Comparison of ENCODE assay signal across 8 mouse cellular contexts in genomic region chr4:43038567-43039495, GRCm38 (mm10). TPM values are rescaled to one million over a fixed set of nuclear protein-coding genes. Genes with fewer than 3 reads are reported as not detected.
DNase-seq lines count a peak whose midpoint lies in the region; ATAC-seq and TF ChIP-seq lines count a peak whose summit lies in the region.

No protein-coding gene starts in this region.

- WGBS in forebrain, postnatal 0 days = 56% methylated on average over 15 of the region's 15 CpGs
- WGBS in intestine, embryonic 16.5 days = 49% methylated on average over 15 of the region's 15 CpGs
- 43% methylated on average over 15 of the region's 15 CpGs for WGBS in liver, adult 2 months
- 53% methylated on average over 15 of the region's 15 CpGs for WGBS in neural tube, embryonic 14.5 days

- H3K4me1 ChIP-seq in forebrain, postnatal 0 days (ENCODE audit: insufficient read depth) = peaks cover 9% of the 10 kb centered on the region
- H3K4me1 ChIP-seq in intestine, embryonic 16.5 days (ENCODE audit: control insufficient read depth, insufficient read depth, low read length) = peaks cover 21% of the 10 kb centered on the region
- H3K4me1 ChIP-seq in liver, adult 2 months (ENCODE audit: control insufficient read depth, insufficient read depth, low read length) = peaks cover 10% of the 10 kb centered on the region
- peaks cover 18% of the 10 kb centered on the region for H3K4me1 ChIP-seq in neural tube, embryonic 14.5 days (ENCODE audit: control insufficient read depth, insufficient read depth, low read length)

- peak overlapping the region; percentile 85 for H3K4me2 ChIP-seq in forebrain, postnatal 0 days (ENCODE audit: low read depth)
- peak overlapping the region; percentile 84 for H3K4me2 ChIP-seq in intestine, embryonic 16.5 days (ENCODE audit: low read depth, low read length)
- peak overlapping the region; percentile 74 for H3K4me2 ChIP-seq in neural tube, embryonic 14.5 days (ENCODE audit: low read depth, low read length)

- 0 out of 2 replicates have a peak, but pooled peaks have one; percentile 5 for ATAC-seq in forebrain, postnatal 0 days
- no peak for ATAC-seq in intestine, embryonic 16.5 days
- no peak for ATAC-seq in neural tube, embryonic 14.5 days (ENCODE audit: low read depth)

- peaks cover 30% of the 10 kb centered on the region for H3K36me3 ChIP-seq in forebrain, postnatal 0 days (ENCODE audit: insufficient read depth)
- H3K36me3 ChIP-seq in intestine, embryonic 16.5 days (ENCODE audit: control insufficient read depth, insufficient read depth, low read length) = 0 out of 2 replicates have a peak, but pooled peaks cover 3% of the 10 kb centered on the region
- no peaks in the 10 kb centered on the region for H3K36me3 ChIP-seq in liver, adult 2 months (ENCODE audit: control insufficient read depth, insufficient read depth, low read length)
- peaks cover 14% of the 10 kb centered on the region for H3K36me3 ChIP-seq in neural tube, embryonic 14.5 days (ENCODE audit: control insufficient read depth, insufficient read depth, low read length)

- H3K4me3 ChIP-seq in forebrain, postnatal 0 days (ENCODE audit: low read depth, low read length) = peak overlapping the region; percentile 74
- peak overlapping the region; percentile 71 for H3K4me3 ChIP-seq in intestine, embryonic 16.5 days (ENCODE audit: low read length)
- peak overlapping the region; percentile 86 for H3K4me3 ChIP-seq in liver, adult 2 months (ENCODE audit: insufficient read depth, low read depth, low read length)
- peak overlapping the region; percentile 72 for H3K4me3 ChIP-seq in neural tube, embryonic 14.5 days (ENCODE audit: low read depth, low read length)

- no peaks in the 10 kb centered on the region for H3K79me2 ChIP-seq in liver, adult 2 months (ENCODE audit: control insufficient read depth, insufficient read depth, low read length)

- H3K27me3 ChIP-seq in forebrain, postnatal 0 days (ENCODE audit: insufficient read depth, low read length) = no peaks in the 10 kb centered on the region
- no peaks in the 10 kb centered on the region for H3K27me3 ChIP-seq in intestine, embryonic 16.5 days (replicated peaks; ENCODE audit: control insufficient read depth, insufficient read depth, low read length)
- H3K27me3 ChIP-seq in liver, adult 2 months (ENCODE audit: control insufficient read depth, insufficient read depth, low read length) = no peaks in the 10 kb centered on the region
- no peaks in the 10 kb centered on the region for H3K27me3 ChIP-seq in neural tube, embryonic 14.5 days (ENCODE audit: control insufficient read depth, insufficient read depth, low read length)

- peak; percentile 52 for DNase-seq in kidney, adult 11 months
- DNase-seq in kidney, adult 9 months = no peak
- peak; percentile 84 for DNase-seq in adrenal gland, postnatal 10 days
- peak; percentile 58 for DNase-seq in forebrain, postnatal 0 days
- peak; percentile 66 for DNase-seq in liver, adult 2 months (ENCODE audit: extremely low read depth, low read depth, low spot score)
- no peak for DNase-seq in embryo, embryonic 9.5 days (ENCODE audit: extremely low spot score)

- peak overlapping the region; percentile 69; the same call in 1 of the 2 replicates for H3K27ac ChIP-seq in forebrain, postnatal 0 days (ENCODE audit: low read depth, low read length)
- no peak overlapping the region for H3K27ac ChIP-seq in intestine, embryonic 16.5 days (ENCODE audit: low read length)
- peak overlapping the region; percentile 1; the same call in 1 of the 2 replicates for H3K27ac ChIP-seq in liver, adult 2 months (replicated peaks; ENCODE audit: insufficient read depth, low read depth, low read length)
- H3K27ac ChIP-seq in neural tube, embryonic 14.5 days (ENCODE audit: low read depth, low read length) = no peak overlapping the region

- H3K9me3 ChIP-seq in forebrain, postnatal 0 days (ENCODE audit: low read length) = no peaks in the 10 kb centered on the region
- no peaks in the 10 kb centered on the region for H3K9me3 ChIP-seq in intestine, embryonic 16.5 days (ENCODE audit: control insufficient read depth, low read length)
- H3K9me3 ChIP-seq in neural tube, embryonic 14.5 days (ENCODE audit: control insufficient read depth, low read length) = no peaks in the 10 kb centered on the region

- H3K9ac ChIP-seq in forebrain, postnatal 0 days = peak overlapping the region; percentile 70
- peak overlapping the region; percentile 75; the same call in 1 of the 2 replicates for H3K9ac ChIP-seq in intestine, embryonic 16.5 days (ENCODE audit: low read depth, low read length)
- peak overlapping the region; percentile 83 for H3K9ac ChIP-seq in liver, adult 2 months (ENCODE audit: low read depth, low read length)
- peak overlapping the region; percentile 87; the same call in 1 of the 2 replicates for H3K9ac ChIP-seq in neural tube, embryonic 14.5 days (replicated peaks; ENCODE audit: low read depth, low read length)

- TF ChIP-seq POLR2A in liver, adult 2 months (IDR thresholded peaks at IDR 0.05; ENCODE audit: extremely low read depth, insufficient read depth, low read length) = no peak

- no peak for TF ChIP-seq CTCF in forebrain, postnatal 0 days (IDR thresholded peaks at IDR 0.05; ENCODE audit: low read depth)
- TF ChIP-seq CTCF in liver, adult 2 months (IDR thresholded peaks at IDR 0.05; ENCODE audit: low read depth, low read length) = no peak

RNA-seq across cellular contexts. Expression of gene Fam214b, which starts 7.2 kb away (rescaled TPM):
- total RNA-seq in adrenal gland, postnatal 10 days (2021) = 10 to 100 TPM; 24.1 to 28.3 TPM
- total RNA-seq in forebrain, postnatal 0 days (2014; rRNA removed) = 35.7 and 42.3 TPM in 2 replicates
- 23.4 and 30.9 TPM in 2 replicates for polyA plus RNA-seq in forebrain, postnatal 0 days (2015; fragmentation: Nextera tagmentation; extraction: Ambion mirVana)
- 6.7 and 8.6 TPM in 2 replicates for polyA plus RNA-seq in intestine, embryonic 16.5 days (2015; fragmentation: Nextera tagmentation; extraction: Ambion mirVana)
- total RNA-seq in liver, adult 2 months (2014; rRNA removed) = 4.0 and 4.2 TPM in 2 replicates
- 6.2 and 7.7 TPM in 2 replicates for polyA plus RNA-seq in liver, adult 2 months (2012; rRNA removed)
- polyA plus RNA-seq in neural tube, embryonic 14.5 days (2014; fragmentation: Nextera tagmentation; extraction: Ambion mirVana) = 22.8 and 25.2 TPM in 2 replicates

RNA-seq across cellular contexts. Expression of gene Stoml2, which starts 7.3 kb away (rescaled TPM):
- total RNA-seq in adrenal gland, postnatal 10 days (2021) = 100 to 1,000 TPM; 177 to 190 TPM
- total RNA-seq in forebrain, postnatal 0 days (2014; rRNA removed) = 94.4 and 120 TPM in 2 replicates
- 233 and 240 TPM in 2 replicates for polyA plus RNA-seq in forebrain, postnatal 0 days (2015; fragmentation: Nextera tagmentation; extraction: Ambion mirVana)
- 306 and 324 TPM in 2 replicates for polyA plus RNA-seq in intestine, embryonic 16.5 days (2015; fragmentation: Nextera tagmentation; extraction: Ambion mirVana)
- 92.2 and 108 TPM in 2 replicates for total RNA-seq in liver, adult 2 months (2014; rRNA removed)
- 88.7 and 106 TPM in 2 replicates for polyA plus RNA-seq in liver, adult 2 months (2012; rRNA removed)
- polyA plus RNA-seq in neural tube, embryonic 14.5 days (2014; fragmentation: Nextera tagmentation; extraction: Ambion mirVana) = 223 and 227 TPM in 2 replicates

RNA-seq across cellular contexts. Expression of gene Pigo, which starts 13.2 kb away (rescaled TPM):
- total RNA-seq in adrenal gland, postnatal 10 days (2021) = 10 to 100 TPM; 22.0 to 25.8 TPM
- total RNA-seq in forebrain, postnatal 0 days (2014; rRNA removed) = 15.6 and 20.3 TPM in 2 replicates
- 16.5 and 21.9 TPM in 2 replicates for polyA plus RNA-seq in forebrain, postnatal 0 days (2015; fragmentation: Nextera tagmentation; extraction: Ambion mirVana)
- 29.6 and 30.3 TPM in 2 replicates for polyA plus RNA-seq in intestine, embryonic 16.5 days (2015; fragmentation: Nextera tagmentation; extraction: Ambion mirVana)
- total RNA-seq in liver, adult 2 months (2014; rRNA removed) = 6.9 and 7.2 TPM in 2 replicates
- polyA plus RNA-seq in liver, adult 2 months (2012; rRNA removed) = 11.0 and 14.0 TPM in 2 replicates
- polyA plus RNA-seq in neural tube, embryonic 14.5 days (2014; fragmentation: Nextera tagmentation; extraction: Ambion mirVana) = 24.6 and 26.4 TPM in 2 replicates

RNA-seq across cellular contexts. Expression of gene Unc13b, which starts 19.9 kb away (rescaled TPM):
- total RNA-seq in adrenal gland, postnatal 10 days (2021) = 10 to 100 TPM; 10.0 to 13.1 TPM
- 52.9 and 54.7 TPM in 2 replicates for total RNA-seq in forebrain, postnatal 0 days (2014; rRNA removed)
- 3.3 and 6.2 TPM in 2 replicates for polyA plus RNA-seq in forebrain, postnatal 0 days (2015; fragmentation: Nextera tagmentation; extraction: Ambion mirVana)
- polyA plus RNA-seq in intestine, embryonic 16.5 days (2015; fragmentation: Nextera tagmentation; extraction: Ambion mirVana) = 3.9 TPM in 2 replicates
- 3.7 and 5.8 TPM in 2 replicates for total RNA-seq in liver, adult 2 months (2014; rRNA removed)
- 0.75 and 2.6 TPM in 2 replicates for polyA plus RNA-seq in liver, adult 2 months (2012; rRNA removed)
- 17.5 and 20.3 TPM in 2 replicates for polyA plus RNA-seq in neural tube, embryonic 14.5 days (2014; fragmentation: Nextera tagmentation; extraction: Ambion mirVana)

RNA-seq across cellular contexts. Expression of gene Fancg, which starts 28.5 kb away (rescaled TPM):
- total RNA-seq in adrenal gland, postnatal 10 days (2021) = 10 to 100 TPM in 1 of 2 experiments, 1 to 10 TPM in 1; 7.3 to 11.7 TPM
- total RNA-seq in forebrain, postnatal 0 days (2014; rRNA removed) = 12.8 and 21.8 TPM in 2 replicates
- 10.9 and 12.4 TPM in 2 replicates for polyA plus RNA-seq in forebrain, postnatal 0 days (2015; fragmentation: Nextera tagmentation; extraction: Ambion mirVana)
- polyA plus RNA-seq in intestine, embryonic 16.5 days (2015; fragmentation: Nextera tagmentation; extraction: Ambion mirVana) = 16.1 and 16.2 TPM in 2 replicates
- total RNA-seq in liver, adult 2 months (2014; rRNA removed) = 1.2 and 2.1 TPM in 2 replicates
- 2.2 and 2.9 TPM in 2 replicates for polyA plus RNA-seq in liver, adult 2 months (2012; rRNA removed)
- polyA plus RNA-seq in neural tube, embryonic 14.5 days (2014; fragmentation: Nextera tagmentation; extraction: Ambion mirVana) = 18.9 and 21.6 TPM in 2 replicates

Comparison
In these comparisons a context has a peak if more than half of its experiments do, and no peak if none do; other contexts are left out.
1. DNase-seq: peak in kidney, adult 11 months (single experiment), adrenal gland, postnatal 10 days (single experiment), forebrain, postnatal 0 days (single experiment) and liver, adult 2 months (single experiment); none in kidney, adult 9 months (single experiment) and embryo, embryonic 9.5 days (single experiment).
2. H3K27ac ChIP-seq: peak in forebrain, postnatal 0 days (single experiment) and liver, adult 2 months (single experiment); none in intestine, embryonic 16.5 days (single experiment) and neural tube, embryonic 14.5 days (single experiment).
3. Peak in every context shown above with its lines, with median percentiles within 50 percentile points of each other: H3K4me2 ChIP-seq, H3K4me3 ChIP-seq and H3K9ac ChIP-seq.